Mouse (Mus musculus) embryo, embryonic 9.5 days (tissue): ENCODE measurements around the gene Gm9833.

Experiments
- DNase-seq: peaks from one replicate; pipeline ENCODE4 v3.0.0-alpha.2; 2017; ENCODE audit errors: extremely low spot score

Gm9833 gene

DNA sequence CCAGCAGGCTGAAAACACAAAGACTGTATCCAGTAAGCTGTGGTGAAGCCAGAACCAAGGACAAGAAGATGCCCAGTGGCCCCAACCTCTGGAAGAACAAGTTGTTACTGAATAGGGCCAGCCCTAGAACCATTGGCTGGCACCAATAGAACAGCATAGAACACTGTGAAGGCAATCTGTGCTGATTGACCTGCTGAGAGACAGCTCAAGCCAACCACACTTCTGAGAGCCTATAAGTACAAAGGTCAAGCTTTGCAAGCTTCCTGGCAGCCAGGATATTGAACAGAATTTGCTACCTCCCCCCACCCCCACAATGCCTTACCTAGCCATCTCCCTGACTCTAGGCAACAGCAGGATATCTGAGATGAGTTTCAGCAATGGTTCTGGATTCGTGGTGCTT, 35.7 kb downstream of the Gm9833 start:
- no peak for DNase-seq

- DNase-seq, result no peak
These were observed 36.2 kb downstream of the Gm9833 start for GRCm38 (mm10) chr3:10124071-10124470.

GRCm38 (mm10) chr3:10125301-10125700, 37.4 kb downstream of the Gm9833 start:
- DNase-seq, result no peak

DNA sequence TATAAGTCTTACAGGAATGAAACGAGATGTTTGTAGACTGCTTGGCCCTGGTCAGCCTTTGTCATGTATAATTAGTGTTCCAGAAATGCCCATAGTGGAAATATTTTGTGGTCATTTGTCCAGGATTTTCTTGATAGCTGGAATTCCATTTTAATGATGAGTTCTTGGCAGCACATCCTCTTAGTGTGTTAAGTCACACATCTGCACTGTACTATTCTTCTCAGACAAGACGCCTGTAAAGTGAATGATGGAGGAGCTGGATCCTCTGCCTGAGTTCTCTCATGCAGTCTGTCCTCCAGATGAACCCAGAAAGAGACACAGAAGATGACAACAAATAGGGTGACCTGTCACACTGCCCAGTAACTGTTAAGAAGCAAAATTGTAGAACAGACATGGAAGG, 38.1 kb downstream of the Gm9833 start:
- no peak for DNase-seq

DNA sequence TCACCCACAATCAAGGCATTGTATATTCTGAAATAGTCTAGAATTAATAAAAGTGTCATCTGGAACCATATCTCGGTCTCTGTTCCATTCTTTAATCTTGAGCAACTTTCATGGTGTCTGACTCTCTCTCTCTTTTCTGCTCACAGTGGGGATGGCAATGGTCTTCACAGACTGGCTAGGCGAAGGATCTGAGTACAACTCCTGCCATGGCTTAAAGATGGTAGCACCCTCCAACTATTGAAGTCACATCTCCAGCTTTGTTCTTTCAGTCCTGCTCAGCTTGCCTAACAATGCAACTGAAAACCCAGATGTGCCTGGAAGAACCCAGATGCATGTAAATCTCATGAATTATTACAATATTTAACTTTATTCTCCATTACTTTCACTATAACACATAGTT, 38.6 kb downstream of the Gm9833 start:
- no peak for DNase-seq

DNA sequence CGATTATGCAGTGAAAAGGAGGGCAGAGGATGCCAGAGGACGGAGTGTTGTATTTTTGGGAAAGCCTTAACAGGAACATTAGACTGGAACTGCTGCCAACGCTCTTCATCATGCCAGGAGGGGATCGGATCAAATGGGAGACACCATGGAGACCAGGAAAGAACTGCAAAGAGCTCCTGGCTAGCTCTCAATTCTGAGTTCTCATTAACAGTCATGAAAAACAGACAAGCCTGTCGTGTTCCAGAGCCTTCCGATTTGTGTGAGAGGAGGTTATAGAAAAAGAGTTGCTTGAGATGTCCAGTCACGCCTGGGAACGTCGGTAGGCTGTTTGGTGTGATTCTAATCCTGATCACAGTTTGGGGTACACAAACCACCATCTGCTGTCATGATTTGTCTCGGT, 39.0 kb downstream of the Gm9833 start:
- DNase-seq, result no peak

DNA sequence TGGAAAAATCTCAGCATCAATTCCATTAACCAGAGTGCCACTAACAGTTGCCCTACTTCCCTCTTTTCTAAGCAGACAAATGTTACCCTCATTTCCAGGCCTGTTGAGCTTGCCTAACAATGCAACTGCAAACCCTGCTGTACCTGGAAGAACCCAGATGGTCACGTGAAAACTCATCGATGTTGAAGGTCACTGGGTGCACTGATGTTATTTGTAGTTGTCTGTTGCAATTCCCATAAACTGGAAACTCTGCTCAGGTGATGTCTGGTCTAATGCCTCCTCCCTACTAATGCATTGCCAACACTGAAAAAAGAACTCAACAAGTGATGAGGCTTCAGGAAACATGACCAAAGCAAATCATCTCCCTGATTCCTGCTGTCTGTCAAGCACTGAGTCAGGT, 39.6 kb downstream of the Gm9833 start:
- no peak for DNase-seq
